Mouse (Mus musculus) urinary bladder, adult 18-20 months (tissue): ENCODE measurements around the gene Lrrc26.

ENCODE experiments used
- DNase-seq, 2 experiments: peaks; one replicate each; pipeline ENCODE4 v3.0.0; 2022; ENCODE audit warnings: low spot score in 2 of 2, mixed read lengths in 2 of 2

Lrrc26 gene

DNA sequence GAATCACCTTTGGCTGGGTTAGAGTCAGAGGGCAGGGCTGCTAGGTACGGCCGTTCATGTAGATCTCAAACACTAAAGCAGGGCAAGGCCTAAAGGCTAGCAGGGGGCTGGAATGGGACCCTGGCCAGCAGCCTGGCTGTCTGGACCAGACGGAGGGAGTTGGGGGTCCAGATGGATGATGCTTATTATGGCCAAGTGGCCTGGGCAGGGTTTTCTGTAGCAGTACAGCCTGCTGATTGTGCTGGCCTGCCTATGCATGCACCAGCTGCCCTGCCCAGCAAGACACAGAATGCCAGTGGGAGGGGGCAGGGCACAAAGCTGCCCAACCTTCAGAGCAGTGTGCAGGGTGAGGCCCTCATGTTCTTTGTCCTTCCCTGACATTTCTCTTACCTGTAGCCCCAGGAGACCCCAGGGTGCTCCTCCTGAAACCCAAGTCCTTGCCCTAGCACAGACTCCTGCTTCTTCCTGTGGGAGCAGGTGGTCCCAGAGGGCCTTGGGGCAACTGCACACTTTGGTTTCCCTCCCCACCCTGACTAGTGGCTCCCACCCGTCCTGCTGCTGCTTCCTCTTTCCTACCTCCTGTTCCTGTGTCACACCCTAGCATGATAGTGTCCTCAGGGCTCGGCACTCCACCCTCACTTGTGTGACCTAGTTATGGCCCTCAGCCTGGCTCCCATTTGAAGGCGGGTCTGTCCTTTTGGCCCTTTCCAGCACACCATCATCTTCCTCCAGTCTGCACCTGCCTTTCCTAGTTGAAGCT, 23.6 kb upstream of the Lrrc26 start:
- DNase-seq, result peak in 1 of 2 experiments; percentile 57

DNA sequence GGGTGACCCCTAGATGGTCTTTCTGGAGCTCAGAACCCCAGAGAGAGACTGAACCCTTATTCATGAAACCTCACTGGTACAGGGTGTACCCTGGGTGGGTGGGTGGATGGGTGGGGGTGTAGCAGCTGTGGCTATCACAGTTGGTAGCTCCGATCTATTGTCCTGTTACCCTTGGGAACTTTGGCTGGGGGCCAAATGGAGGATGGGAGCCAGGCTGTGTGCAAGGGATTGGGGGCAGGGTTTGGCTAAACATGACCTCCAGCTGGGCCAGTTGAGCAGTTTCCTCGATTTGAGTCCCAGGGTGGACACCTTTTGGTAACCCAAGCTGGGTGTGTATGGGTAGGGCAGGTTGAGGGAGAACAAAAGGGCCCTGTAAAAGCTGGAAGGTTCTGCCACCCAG, 23.0 kb upstream of the Lrrc26 start:
- DNase-seq, result no peak

DNA sequence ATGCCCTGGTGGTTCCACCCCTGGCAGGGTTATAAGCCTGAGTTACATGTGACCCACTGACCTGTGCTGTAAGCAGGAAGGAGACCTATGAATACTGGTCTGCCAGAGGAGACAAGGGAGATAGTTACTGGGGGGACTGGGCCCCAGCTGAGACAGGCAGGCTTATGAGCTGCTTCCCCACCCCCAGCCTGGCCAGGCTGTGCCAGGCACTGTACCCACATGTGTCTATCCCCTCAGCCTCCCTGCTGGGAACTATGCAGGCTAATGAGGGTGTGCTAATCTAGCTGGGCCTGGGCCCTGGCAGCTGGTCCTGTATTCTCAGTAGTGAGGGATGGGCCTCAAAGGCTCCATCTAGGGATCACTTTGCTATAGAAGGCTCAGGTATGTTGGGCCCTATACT, 22.5 kb upstream of the Lrrc26 start:
- DNase-seq, result no peak

DNA sequence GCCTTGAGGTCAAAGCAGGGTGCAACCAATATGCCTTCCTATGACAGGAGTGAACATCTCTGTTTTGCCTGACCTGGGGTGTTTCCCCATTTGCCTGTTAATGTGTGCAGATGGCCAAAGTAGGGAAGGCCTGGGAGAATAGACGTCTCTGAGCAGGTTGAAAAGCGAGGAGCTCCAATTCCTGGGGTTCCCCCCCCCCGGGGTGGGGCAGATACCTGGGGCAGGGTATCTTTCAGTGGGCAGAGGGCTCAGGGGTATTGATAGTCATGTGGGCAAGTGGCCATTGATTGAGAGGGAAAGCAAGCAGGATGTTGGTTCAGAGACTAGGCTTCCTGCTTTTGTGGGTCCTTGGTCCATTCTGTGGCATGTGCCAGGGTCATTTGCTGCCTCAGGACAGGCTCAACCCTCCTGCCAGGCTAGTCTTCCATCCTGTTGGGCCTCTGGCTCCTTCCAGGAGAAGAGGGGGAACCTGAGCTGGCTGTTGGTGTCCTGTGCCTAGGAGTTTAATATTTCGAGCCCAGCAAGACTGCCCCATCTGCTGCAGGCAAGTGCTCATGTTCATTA, 21.9 kb upstream of the Lrrc26 start:
- no peak for DNase-seq

DNA sequence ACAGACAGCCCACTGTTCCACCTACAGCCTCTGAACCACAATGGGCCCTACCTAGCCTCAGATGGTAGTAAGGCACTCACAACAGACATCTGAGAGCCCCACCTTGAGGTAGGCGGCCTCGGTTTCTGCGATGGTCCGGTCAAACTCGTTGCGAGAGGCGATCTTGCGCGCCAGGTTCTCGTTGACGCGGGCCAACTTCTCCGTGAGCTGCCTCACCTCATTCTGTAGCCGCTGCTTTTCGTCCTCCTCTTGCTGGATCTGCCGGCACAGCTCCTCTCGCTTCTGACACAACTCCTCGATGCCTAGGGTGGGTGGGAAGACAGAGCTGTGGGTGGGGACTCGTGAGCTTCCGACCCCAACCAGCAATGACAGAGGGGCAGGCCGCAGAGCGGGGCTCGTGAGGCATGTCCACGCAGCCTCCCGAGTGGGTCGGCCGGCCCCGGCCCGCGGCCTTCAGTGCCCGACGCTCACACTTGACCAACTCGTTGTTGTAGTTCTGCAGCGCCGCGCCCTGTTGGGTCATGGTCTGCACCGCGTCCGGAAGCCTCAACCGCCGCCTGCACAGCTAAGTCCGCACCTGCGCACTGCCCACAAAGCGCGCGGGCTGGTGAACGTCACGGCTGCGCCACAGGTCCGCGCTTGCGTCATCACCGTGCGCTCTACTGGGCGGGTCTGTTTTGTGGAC, 17.7 kb upstream of the Lrrc26 start, which contains the start of the genes Ssna1 and Anapc2:
TSS of gene Ssna1 (minus strand) at position 612 of the 685 bp plus-strand sequence.
TSS of gene Anapc2 (plus strand) at position 652 of the 685 bp plus-strand sequence.
- peak; percentile 95 to 98 for DNase-seq

DNA sequence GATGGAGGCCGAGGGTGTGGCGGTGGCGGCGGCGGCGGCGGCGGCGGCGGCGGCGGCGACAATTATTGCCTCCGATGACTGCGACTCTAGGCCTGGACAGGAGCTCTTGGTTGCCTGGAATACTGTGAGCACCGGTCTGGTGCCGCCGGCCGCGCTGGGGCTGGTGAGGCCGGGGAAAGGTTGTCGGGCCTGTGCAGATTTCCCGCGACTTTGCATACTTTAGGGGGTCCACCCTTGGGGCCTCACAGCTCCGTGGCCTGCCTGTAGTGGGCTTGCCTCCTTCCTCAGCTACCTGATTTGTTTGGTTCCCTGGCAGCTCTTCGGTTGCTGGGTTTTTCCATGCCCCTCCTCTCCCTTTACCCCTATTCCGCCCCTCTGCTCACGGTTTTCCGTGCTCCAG, 17.2 kb upstream of the Lrrc26 start:
- DNase-seq, result no peak

DNA sequence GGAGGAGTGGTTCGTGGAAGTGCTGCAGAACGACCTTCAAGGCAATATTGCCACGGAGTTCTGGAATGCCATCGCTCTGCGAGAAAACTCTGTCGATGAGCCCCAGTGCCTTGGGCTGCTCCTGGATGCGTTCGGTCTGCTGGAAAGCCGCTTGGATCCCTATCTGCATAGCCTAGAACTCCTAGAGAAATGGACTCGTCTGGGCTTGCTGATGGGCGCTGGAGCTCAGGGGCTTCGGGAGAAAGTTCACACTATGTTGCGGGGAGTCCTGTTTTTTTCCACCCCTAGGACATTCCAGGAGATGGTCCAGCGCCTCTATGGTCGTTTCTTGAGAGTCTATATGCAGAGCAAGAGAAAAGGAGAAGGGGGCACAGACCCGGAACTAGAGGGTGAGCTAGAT, 16.7 kb upstream of the Lrrc26 start:
- no peak for DNase-seq

DNA sequence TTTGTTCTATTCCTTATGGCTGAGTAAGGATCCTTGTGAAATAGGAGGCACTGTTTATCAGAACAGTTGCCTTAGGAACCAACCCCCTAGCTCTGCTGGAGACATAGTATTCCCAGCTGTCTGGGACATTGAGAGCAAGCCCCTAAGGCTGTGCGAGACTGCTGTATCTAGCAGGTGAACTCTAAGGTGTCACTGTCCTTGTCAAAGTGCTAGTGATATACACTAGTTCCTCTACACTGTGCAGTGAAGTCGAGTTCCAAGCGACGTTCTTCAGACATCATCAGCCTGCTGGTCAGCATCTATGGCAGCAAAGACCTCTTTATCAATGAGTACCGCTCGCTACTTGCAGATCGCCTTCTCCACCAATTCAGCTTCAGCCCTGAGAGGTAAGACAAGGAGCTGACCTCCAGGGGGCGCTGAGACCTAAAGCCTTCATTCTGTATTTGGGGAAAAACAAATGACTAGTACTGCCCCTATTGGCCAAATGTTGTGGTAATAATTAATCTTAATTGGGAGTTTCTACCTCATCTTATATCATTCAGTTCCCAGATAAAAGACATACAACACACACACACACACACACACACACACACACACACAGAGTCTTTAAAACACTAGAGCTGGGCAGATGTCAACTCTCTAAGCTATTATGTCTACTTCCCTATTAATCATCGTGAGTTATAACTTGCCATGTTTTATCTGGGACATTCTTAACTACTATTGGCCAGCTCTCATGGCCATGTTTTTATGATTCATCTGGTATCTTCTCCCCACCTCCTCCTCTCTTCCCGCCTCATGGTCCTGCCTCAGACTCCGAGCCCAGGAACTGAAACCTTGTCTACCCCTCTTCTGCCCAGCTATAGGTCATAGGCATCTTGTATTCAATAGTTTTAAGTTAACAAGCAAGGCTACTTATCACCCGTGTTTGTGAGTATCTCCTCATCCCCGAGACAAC, 10.5 kb upstream of the Lrrc26 start:
- DNase-seq, result peak; percentile 68 to 83

DNA sequence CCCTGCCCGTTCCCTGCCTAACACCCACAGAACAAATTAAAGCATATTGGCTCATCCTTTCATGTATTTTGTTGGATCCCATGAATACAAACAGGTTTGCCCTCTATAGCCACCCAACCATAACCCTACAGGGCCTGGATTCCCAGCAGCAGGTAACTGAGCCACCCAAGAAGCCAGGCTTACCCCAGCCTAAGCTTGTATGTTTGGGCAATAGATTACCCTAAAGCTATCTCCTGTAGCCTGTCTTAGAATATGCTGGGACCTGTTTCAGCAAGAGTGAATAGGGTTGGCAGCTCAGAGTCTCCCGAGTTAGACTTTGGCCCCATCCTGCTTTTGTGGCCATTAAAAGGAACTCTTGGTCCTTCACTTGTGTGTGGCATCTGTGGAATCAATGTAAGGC, 4.2 kb upstream of the Lrrc26 start:
- no peak for DNase-seq

DNA sequence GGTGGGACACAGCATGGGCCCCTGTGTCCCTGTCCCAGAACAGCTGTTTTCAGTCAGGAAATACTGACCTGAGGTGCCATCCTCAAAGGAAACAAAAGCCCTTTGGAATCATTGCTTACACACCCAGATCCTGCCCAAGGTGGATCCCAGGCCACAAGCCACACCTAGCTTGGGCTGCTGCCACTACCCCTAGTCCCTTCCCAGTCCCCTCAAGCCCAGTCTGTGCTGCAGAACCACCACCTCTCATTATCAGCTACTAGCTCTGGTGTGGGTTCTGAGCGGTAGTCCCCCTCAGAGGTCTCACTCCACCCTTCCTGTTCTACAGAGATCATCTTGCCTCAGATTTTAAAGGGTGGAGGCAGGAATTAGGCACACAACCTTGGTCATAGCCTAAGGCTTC, 3.4 kb upstream of the Lrrc26 start:
- DNase-seq, result no peak

DNA sequence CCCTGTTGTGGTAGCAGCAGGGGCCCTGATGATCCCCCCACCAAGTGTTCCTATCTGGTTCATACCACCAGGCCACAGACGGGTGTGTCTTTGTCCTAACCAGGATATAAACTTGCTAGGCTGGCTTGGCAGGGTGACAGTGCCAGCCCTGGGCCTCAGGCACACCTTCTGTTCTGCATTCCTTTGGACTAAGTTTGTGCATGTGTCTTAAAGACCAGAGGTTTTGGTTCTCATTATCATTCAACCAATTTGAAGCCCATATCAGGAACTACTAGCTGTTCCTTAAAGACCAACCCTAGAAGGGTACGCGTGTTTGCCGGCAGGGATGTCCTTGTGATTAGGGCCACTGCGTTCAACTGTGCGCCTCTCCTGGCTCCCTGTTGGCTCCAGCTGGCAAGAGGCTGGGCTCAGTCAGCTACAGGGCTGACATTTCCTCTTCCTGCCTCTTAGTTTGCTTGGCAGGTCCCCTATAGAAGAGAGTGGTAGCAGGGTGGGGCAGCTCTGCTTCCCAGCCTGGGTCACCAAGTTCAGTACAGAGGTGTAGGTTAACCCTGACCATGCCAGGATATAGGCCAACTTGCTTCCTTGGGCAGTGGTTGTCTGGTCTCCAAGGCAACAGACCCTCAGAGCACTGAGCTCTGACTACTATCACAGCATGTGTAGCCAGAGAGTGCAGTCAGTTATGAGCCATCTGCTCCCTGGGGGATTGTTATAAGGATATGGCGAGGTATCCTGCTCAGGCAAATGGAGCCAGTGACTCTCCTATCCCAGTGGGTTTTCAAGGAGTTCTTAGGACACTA, 2.7 kb upstream of the Lrrc26 start:
- DNase-seq, result peak; percentile 58 to 70

DNA sequence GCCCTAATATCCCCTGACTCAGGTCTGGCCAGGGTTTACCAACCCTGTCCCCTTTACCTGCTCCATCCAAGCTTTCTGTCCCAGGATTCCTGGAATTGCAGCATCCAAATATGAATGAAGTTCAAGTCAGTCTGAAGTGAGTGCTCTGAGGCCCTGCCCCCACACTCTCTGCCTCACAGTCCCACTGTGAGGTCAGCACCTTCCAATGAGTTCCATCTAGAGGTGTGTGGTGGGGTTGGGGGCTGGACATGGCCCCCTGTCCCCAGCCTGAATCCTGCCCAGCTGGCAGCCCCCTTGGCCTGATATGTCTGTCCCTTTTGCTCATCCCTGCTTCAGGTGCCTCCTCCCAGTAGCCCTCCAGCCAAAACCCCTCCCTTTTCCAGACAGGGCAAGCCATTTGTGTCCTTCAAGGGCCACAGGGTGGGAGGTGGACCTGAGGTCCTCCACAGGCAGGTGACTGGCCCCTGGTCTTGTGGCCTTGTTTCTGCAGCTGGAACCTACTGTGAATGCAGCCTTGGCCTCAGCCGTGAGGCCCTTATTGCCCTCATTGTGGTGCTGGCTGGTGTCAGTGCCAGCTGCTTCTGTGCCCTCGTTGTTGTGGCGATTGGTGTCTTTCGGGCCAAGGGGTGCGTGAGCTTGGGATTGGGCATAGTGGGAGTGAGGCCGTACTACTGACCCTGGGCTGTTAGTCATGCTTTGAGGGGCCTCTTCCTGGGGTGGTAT, 1.6 kb upstream of the Lrrc26 start, which contains the start of gene Tmem210:
TSS of gene Tmem210 (plus strand) at position 219 of the 723 bp plus-strand sequence.
- DNase-seq, result no peak

DNA sequence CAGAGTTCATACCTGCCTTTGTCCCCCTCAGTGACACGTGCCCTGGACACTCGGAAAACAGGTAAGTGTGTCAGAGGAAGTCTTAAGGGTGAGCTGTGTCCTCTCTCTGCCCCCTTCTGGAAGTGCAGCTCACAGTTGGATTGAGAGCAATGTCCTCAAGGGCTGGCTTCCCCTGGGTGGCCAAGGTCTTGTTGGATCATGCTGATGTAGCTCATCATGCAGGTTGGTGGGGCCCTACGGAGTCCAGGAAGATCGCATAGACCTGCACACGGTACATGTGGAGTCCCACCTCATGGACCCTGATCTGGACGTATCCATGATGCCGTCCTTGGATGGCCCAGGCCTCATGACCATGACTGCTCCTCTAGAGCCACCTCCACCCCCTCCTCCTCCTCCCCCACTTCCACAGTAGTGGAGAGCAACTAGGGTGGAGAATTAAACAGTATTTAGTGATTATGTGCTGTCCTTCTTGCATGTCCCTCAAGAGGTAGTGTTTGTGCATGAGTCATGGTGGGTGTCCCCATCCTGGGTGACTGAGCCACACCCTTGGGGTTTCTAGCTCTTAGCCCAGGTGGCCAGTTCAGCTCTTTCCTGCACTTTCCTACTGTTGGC, 875 bp upstream of the Lrrc26 start:
- no peak for DNase-seq

DNA sequence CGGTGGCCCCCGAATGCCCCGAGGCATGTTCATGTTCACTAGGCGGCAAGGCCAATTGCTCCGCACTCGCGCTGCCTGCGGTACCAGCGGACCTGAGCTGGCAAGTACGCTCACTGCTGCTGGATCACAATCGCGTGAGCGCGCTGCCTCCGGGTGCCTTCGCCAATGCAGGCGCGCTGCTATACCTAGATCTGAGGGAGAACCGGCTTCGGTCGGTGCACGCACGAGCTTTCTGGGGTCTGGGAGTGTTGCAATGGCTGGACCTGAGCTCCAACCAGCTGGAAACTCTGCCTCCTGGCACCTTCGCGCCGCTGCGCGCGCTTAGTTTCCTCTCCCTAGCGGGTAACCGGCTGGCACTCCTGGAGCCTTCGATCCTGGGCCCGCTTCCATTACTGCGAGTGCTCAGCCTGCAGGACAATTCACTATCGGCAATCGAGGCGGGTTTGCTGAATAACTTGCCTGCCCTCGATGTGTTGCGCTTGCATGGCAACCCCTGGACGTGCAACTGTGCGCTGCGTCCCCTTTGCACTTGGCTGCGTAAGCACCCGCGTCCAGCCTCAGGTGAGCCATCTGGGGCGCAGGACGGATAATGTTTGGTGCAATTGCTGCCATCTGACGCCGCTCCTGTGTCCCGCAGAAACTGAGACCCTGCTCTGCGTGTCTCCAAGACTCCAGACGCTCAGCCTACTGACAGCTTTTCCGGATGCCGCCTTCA, 543 bp downstream of the Lrrc26 start:
- peak in 1 of 2 experiments; percentile 55 for DNase-seq

DNA sequence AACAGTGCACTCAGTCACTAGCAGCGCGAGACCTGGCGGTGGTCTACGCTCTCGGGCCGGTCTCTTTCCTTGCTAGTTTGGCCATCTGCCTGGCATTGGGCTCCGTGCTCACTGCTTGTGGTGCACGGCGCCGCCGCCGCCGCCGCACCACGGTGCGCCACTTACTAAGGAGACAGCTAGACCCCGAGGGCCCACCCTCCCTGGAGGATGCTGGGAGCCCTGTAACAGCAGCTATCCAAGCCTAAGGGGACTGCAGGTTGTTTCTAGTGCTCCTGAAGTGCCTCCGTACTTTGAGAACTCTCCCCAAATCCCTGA, 1.1 kb downstream of the Lrrc26 start:
- no peak for DNase-seq

DNA sequence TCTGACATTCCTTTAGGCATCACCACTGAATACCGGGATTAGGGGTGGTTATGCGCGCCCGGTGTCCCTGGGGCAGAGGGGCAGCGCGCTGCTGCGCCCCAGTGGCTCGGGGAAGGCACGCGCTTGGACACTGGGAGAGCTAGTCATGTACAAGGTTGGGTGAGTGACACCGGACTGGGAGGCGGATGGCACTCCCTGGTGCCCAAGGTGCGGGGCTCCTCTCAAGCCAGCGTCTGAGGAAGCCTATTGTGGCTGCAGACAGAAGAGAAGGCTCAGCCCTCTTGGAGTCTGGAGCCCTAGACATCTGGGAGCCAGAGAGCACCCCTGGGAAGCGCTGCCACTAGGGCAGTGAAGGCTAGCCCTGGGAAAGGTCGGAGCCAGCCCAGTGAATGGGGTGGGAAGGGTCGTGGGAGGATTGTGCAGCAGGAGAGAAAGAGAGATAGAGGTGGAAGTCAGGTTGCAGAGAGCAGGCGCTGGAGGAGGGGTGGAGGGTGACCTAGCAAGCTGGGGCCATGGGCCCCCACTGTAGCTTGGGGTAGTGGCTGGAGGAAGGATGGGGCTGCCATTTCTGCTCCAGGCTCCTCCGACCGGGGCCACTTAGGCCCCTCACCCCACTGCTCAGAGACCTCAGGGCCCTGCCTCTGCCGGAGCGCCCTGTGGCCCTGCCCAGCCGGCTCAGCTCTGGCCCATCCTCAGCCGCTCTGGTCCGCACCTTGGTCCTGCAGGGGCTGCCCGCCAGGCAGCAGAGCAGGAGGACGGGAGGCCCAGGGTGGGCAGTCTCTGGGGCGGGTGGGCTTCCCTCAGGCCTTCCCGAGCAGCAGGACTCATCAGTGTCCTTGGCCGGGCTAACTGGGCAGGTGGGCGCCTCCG, 1.7 kb downstream of the Lrrc26 start:
- DNase-seq, result peak in 1 of 2 experiments; percentile 42

DNA sequence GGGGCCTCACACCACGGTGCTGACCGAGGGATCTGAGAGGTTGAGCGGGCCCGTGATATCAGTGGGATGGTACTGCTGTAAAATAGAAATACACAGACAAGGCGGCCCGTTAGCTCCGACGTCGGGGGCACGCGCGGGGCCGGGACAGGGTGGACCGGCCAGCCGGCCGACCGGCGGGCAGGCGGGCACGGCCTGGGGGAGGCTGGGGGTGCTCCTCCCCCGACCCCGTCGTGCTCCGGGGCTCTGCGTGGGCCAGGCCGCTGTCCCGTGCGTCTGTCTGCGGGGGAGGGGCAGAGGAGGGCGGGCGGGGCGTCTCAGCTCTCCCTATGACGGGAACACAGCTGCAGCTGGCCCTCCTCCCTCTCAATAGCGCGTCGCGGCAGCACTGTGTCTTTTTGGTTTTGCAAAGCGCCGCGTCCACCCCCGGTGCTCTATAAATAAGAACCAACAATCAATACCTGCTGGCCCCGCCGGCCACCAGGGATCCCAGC, 2.4 kb downstream of the Lrrc26 start:
- no peak for DNase-seq

DNA sequence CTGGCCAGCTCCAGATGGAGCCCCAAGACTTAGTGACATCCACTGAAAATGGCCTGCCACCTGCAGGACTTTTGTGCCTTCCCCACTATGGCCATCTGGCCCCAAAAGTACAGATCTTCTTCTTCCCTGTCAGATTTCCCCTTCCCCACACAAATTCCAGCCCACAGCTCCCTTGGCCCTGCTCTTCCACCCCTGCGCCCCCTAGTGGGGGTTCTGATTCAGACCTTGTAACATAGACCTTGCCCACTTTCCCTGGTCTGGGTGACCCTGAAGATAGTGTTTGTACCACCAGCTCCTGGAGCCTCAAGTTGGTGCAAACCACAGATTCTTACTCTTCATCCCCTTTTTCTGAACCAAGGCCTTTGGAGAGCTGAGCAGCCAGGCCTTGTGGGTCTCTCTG, 3.1 kb downstream of the Lrrc26 start:
- DNase-seq, result peak; percentile 45 to 71
